Mouse (Mus musculus) heart, embryonic 10.5 days (tissue): ENCODE data around the gene Lrrc25. TPM values are rescaled to one million over a fixed set of nuclear protein-coding genes. Genes with fewer than 3 reads are reported as not detected.

Experiments used
- DNase-seq: peaks from one replicate; pipeline ENCODE4 v3.0.0-alpha.2; 2017; ENCODE audit warnings: low spot score
- H3K27ac ChIP-seq: fragments of 300-500 bp; sonication (generic); 2 replicates; pipeline ENCODE4 v1.5.1; 2016; ENCODE audit warnings: mild to moderate bottlenecking
- H3K27me3 ChIP-seq: fragments of 300-500 bp; sonication (generic); 2 replicates; pipeline ENCODE4 v1.6.1; 2016; ENCODE audit warnings: mild to moderate bottlenecking; ENCODE audit not compliant: poor library complexity, insufficient read depth, severe bottlenecking
- H3K36me3 ChIP-seq: fragments of 300-500 bp; sonication (generic); 2 replicates; pipeline ENCODE4 v1.6.1; 2016; ENCODE audit warnings: mild to moderate bottlenecking, moderate library complexity
- H3K4me1 ChIP-seq: fragments of 300-500 bp; sonication (generic); 2 replicates; pipeline ENCODE4 v1.6.1; 2016; ENCODE audit warnings: mild to moderate bottlenecking
- H3K4me3 ChIP-seq: fragments of 300-500 bp; sonication (generic); 2 replicates; pipeline ENCODE4 v1.5.1; 2016; ENCODE audit warnings: mild to moderate bottlenecking, moderate library complexity
- H3K9me3 ChIP-seq: fragments of 300-500 bp; sonication (generic); 2 replicates; pipeline ENCODE4 v1.6.1; 2016; ENCODE audit warnings: mild to moderate bottlenecking, moderate library complexity
- WGBS: fragments of 180-500 bp; shearing (Covaris S2); methylation state at CpG from one replicate; pipeline ENCODE4 v1.1.7; 2016; 5-methylcytosine and 5-hydroxymethylcytosine counted together
- polyA plus RNA-seq: library from polyadenylated mRNA; unstranded; fragments of >200 nt; fragmentation: Nextera tagmentation; extraction: Ambion mirVana; gene quantifications from 2 replicates; pipeline ENCODE4 v1.2.1, GENCODE M21; 2016

Gene Lrrc25
- polyA plus RNA-seq, 1 experiment from 2014 or later: 1.4 TPM

GRCm38 (mm10) chr8:70659604-70660272 lies 43.8 kb downstream of the Lrrc25 start:
- Histone ChIP-seq H3K27ac (peak overlapping the region; percentile 90), H3K4me1 (peaks cover 34% of the 10 kb centered on the region), H3K9me3 (no peaks in the 10 kb centered on the region), H3K27me3 (no peaks in the 10 kb centered on the region), H3K36me3 (peaks cover 22% of the 10 kb centered on the region), H3K4me3 (peak overlapping the region; percentile 81)
- peak; percentile 99 for DNase-seq
- WGBS: under 1% methylated on average over 44 of the region's 44 CpGs

GRCm38 (mm10) chr8:70660273-70660725 lies 44.3 kb downstream of the Lrrc25 start, which contains the start of gene Pgpep1:
TSS of gene Pgpep1 (minus strand) at chr8:70660388.
- Histone ChIP-seq H3K4me1 (peaks cover 34% of the 10 kb centered on the region), H3K4me3 (peak within 1 kb of the TSS; percentile 81), H3K9me3 (no peaks in the 10 kb centered on the region), H3K27ac (peak within 1 kb of the TSS; percentile 90), H3K36me3 (peaks cover 16% of the 10 kb centered on the region), H3K27me3 (no peaks in the 10 kb centered on the region)
- DNase-seq: peak; percentile 83
- WGBS: 2% methylated on average over 14 of the region's 14 CpGs

GRCm38 (mm10) chr8:70663691-70664090 lies 47.7 kb downstream of the Lrrc25 start:
- H3K9me3 ChIP-seq: no peaks in the 10 kb centered on the region
- whole genome bisulfite sequencing: 65% methylated on average over 4 of the region's 4 CpGs
- H3K27me3 ChIP-seq: no peaks in the 10 kb centered on the region
- no peak overlapping the region for H3K27ac ChIP-seq
- H3K36me3 ChIP-seq: no peaks in the 10 kb centered on the region
- no peak for DNase-seq
- no peak overlapping the region for H3K4me3 ChIP-seq
- H3K4me1 ChIP-seq: peaks cover 22% of the 10 kb centered on the region

GRCm38 (mm10) chr8:70664631-70665030 lies 48.7 kb downstream of the Lrrc25 start:
- Histone ChIP-seq H3K9me3 (no peaks in the 10 kb centered on the region), H3K4me3 (no peak overlapping the region), H3K27me3 (no peaks in the 10 kb centered on the region), H3K4me1 (peaks cover 17% of the 10 kb centered on the region), H3K36me3 (no peaks in the 10 kb centered on the region), H3K27ac (no peak overlapping the region)
- 78% methylated on average over 3 of the region's 3 CpGs for WGBS
- no peak for DNase-seq

- Histone ChIP-seq H3K4me1 (peaks cover 7% of the 10 kb centered on the region), H3K9me3 (no peaks in the 10 kb centered on the region), H3K4me3 (no peak overlapping the region), H3K27ac (no peak overlapping the region), H3K27me3 (no peaks in the 10 kb centered on the region), H3K36me3 (no peaks in the 10 kb centered on the region)
- no peak for DNase-seq
- 74% methylated on average over 2 of the region's 2 CpGs for WGBS
Measured at GRCm38 (mm10) chr8:70665599-70665998, 49.6 kb downstream of the Lrrc25 start.

GRCm38 (mm10) chr8:70667071-70667470 lies 51.1 kb downstream of the Lrrc25 start:
- Histone ChIP-seq H3K4me3 (no peak overlapping the region), H3K4me1 (0 out of 2 replicates have a peak, but pooled peaks cover 2% of the 10 kb centered on the region), H3K27me3 (no peaks in the 10 kb centered on the region), H3K27ac (no peak overlapping the region), H3K9me3 (no peaks in the 10 kb centered on the region), H3K36me3 (no peaks in the 10 kb centered on the region)
- WGBS: 73% methylated on average over 5 of the region's 5 CpGs
- DNase-seq: no peak

Other genes starting within 250 kb of the Lrrc25 start
- 0.43 and 1.2 TPM in 2 replicates for gene Comp, start 242.6 kb upstream of the Lrrc25 start, polyA plus RNA-seq
- gene Crtc1, start 176.6 kb upstream of the Lrrc25 start, polyA plus RNA-seq: 13.0 and 15.8 TPM in 2 replicates
- 15.6 and 15.7 TPM in 2 replicates for gene Klhl26, start 139.2 kb upstream of the Lrrc25 start, polyA plus RNA-seq
- 1.2 and 3.6 TPM in 2 replicates for gene Tmem59l, start 128.8 kb upstream of the Lrrc25 start, polyA plus RNA-seq
- 1.8 and 3.2 TPM in 2 replicates for gene Crlf1, start 123.0 kb upstream of the Lrrc25 start, polyA plus RNA-seq
- gene Rex1bd, start 109.4 kb upstream of the Lrrc25 start, polyA plus RNA-seq: 127 and 128 TPM in 2 replicates
- gene Uba52, start 105.4 kb upstream of the Lrrc25 start, polyA plus RNA-seq: 751 and 801 TPM in 2 replicates
- gene Fkbp8, start 88.4 kb upstream of the Lrrc25 start, polyA plus RNA-seq: 295 and 310 TPM in 2 replicates
- gene Kxd1, start 88.2 kb upstream of the Lrrc25 start, polyA plus RNA-seq: 67.0 and 68.3 TPM in 2 replicates
- gene Ell, start 76.7 kb upstream of the Lrrc25 start, polyA plus RNA-seq: 15.8 and 18.5 TPM in 2 replicates
- gene Isyna1, start 21.8 kb upstream of the Lrrc25 start, polyA plus RNA-seq: 192 and 214 TPM in 2 replicates
- 67.3 and 107 TPM in 2 replicates for gene Ssbp4, start 7.3 kb upstream of the Lrrc25 start, polyA plus RNA-seq
- gene Gdf15, start 16.3 kb downstream of the Lrrc25 start, polyA plus RNA-seq: 0.43 and 1.6 TPM in 2 replicates
- 38.0 and 42.0 TPM in 2 replicates for gene Pgpep1, start 44.2 kb downstream of the Lrrc25 start, polyA plus RNA-seq
- 344 and 410 TPM in 2 replicates for gene Lsm4, start 57.1 kb downstream of the Lrrc25 start, polyA plus RNA-seq
- 76.3 and 116 TPM in 2 replicates for gene Jund, start 82.8 kb downstream of the Lrrc25 start, polyA plus RNA-seq
- gene Iqcn, start 87.3 kb downstream of the Lrrc25 start, polyA plus RNA-seq: not detected in 2 replicates
- not detected in 2 replicates for gene Gm3336, start 102.4 kb downstream of the Lrrc25 start, polyA plus RNA-seq
- 0.45 and 0.48 TPM in 2 replicates for gene Pde4c, start 107.6 kb downstream of the Lrrc25 start, polyA plus RNA-seq
- 11.2 and 14.2 TPM in 2 replicates for gene Rab3a, start 138.5 kb downstream of the Lrrc25 start, polyA plus RNA-seq
- 39.0 and 44.6 TPM in 2 replicates for gene Mpv17l2, start 144.8 kb downstream of the Lrrc25 start, polyA plus RNA-seq
- gene Pik3r2, start 160.6 kb downstream of the Lrrc25 start, polyA plus RNA-seq: 40.6 and 43.5 TPM in 2 replicates
- 7.9 and 9.3 TPM in 2 replicates for gene Mast3, start 188.9 kb downstream of the Lrrc25 start, polyA plus RNA-seq
- 0.12 TPM in 1 of 2 replicates, not detected in the other for gene Il12rb1, start 192.3 kb downstream of the Lrrc25 start, polyA plus RNA-seq
- 3.7 and 3.8 TPM in 2 replicates for gene Arrdc2, start 223.6 kb downstream of the Lrrc25 start, polyA plus RNA-seq
- gene Kcnn1, start 247.1 kb downstream of the Lrrc25 start, polyA plus RNA-seq: 1.1 and 1.6 TPM in 2 replicates